Mouse (Mus musculus) forebrain, postnatal 0 days (tissue): ENCODE measurements around the gene Scd1. TPM values are rescaled to one million over a fixed set of nuclear protein-coding genes. Genes with fewer than 3 reads are reported as not detected.

Experiments
- ATAC-seq: fragments of 200-750 bp; cut with Nextera tagmentation; 2 replicates; pipeline ENCODE4 v1.8.0; 2017; ENCODE audit warnings: mild to moderate bottlenecking, moderate library complexity
- DNase-seq: peaks from one replicate; pipeline ENCODE4 v3.0.0-alpha.2; 2015
- H3K27ac ChIP-seq: fragments of 300-500 bp; sonication (generic); 2 replicates; pipeline ENCODE4 v1.5.1; 2014; ENCODE audit warnings: low read depth, mild to moderate bottlenecking, antibody characterized with exemption, low read length, moderate library complexity, mixed read lengths
- H3K27me3 ChIP-seq: fragments of 300-500 bp; sonication (generic); 2 replicates; pipeline ENCODE4 v1.6.1; 2014; ENCODE audit warnings: mild to moderate bottlenecking, low read length, mixed read lengths; ENCODE audit not compliant: insufficient read depth
- H3K36me3 ChIP-seq: fragments of 300-500 bp; sonication (generic); 2 replicates; pipeline ENCODE4 v1.6.1; 2014; ENCODE audit warnings: mild to moderate bottlenecking, moderate library complexity; ENCODE audit not compliant: insufficient read depth
- H3K4me1 ChIP-seq: fragments of 300-500 bp; sonication (generic); 2 replicates; pipeline ENCODE4 v1.6.1; 2014; ENCODE audit warnings: antibody characterized with exemption; ENCODE audit not compliant: insufficient read depth
- H3K4me2 ChIP-seq: fragments of 300-500 bp; sonication (generic); 2 replicates; pipeline ENCODE4 v1.6.1; 2014; ENCODE audit warnings: low read depth, mild to moderate bottlenecking, moderate library complexity
- H3K4me3 ChIP-seq: fragments of 300-500 bp; sonication (generic); 2 replicates; pipeline ENCODE4 v1.5.1; 2014; ENCODE audit warnings: low read depth, low read length, mixed read lengths
- H3K9ac ChIP-seq: fragments of 300-500 bp; sonication (generic); 2 replicates; pipeline ENCODE4 v1.6.1; 2014; ENCODE audit warnings: mild to moderate bottlenecking
- H3K9me3 ChIP-seq: fragments of 300-500 bp; sonication (generic); 2 replicates; pipeline ENCODE4 v1.6.1; 2016; ENCODE audit warnings: low read length
- CTCF ChIP-seq: sonication (generic); IDR thresholded peaks from 2 replicates; pipeline ENCODE4 v1.5.1; 2016; ENCODE audit warnings: antibody characterized with exemption, control low read depth, low read depth
- WGBS: fragments of 180-500 bp; shearing (Covaris S2); extraction: QIAGEN DNeasy Blood & Tissue Kit; methylation state at CpG from one replicate; pipeline ENCODE4 v1.1.7; 2014; 5-methylcytosine and 5-hydroxymethylcytosine counted together
- polyA plus RNA-seq: library from polyadenylated mRNA; unstranded; fragments of >200 nt; fragmentation: Nextera tagmentation; extraction: Ambion mirVana; gene quantifications from 2 replicates; pipeline ENCODE4 v1.2.1, GENCODE M21; 2015
- total RNA-seq: library from RNA; depleted of rRNA; stranded (reverse); fragments of >200 nt; gene quantifications from 2 replicates; pipeline ENCODE4 v1.2.3, GENCODE M21; 2014; rRNA removed

Gene Scd1
- total and polyA plus RNA-seq, 2 experiments from 2014 or later: 8.7 to 41.0 TPM

DNA sequence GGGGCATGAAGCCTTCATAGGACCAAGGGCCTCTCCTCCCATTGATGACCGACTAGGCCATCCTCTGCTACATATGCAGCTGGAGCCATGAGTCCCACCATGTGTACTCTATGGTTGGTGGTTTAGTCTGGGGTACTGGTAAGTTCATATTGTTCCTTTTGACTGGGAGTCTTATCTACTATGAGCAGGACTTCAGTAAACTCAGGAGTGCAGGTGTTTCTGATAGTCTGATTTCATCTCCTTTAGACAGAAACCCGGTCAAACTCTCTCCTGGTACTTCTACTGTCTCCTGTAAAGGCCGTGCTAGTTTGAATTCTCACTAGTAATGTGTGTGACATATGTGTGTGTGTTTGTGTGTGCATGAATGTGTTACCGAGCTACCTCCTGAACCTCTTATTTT lies 41.9 kb downstream of the Scd1 start:
- no peak overlapping the region for H3K27ac ChIP-seq
- ATAC-seq: no peak
- no peaks in the 10 kb centered on the region for H3K27me3 ChIP-seq
- TF ChIP-seq CTCF: no peak
- DNase-seq: no peak
- no peaks in the 10 kb centered on the region for H3K4me1 ChIP-seq
- H3K36me3 ChIP-seq: no peaks in the 10 kb centered on the region
- H3K4me2 ChIP-seq: no peak overlapping the region
- 90% methylated on average over 4 of the region's 4 CpGs for WGBS
- no peak overlapping the region for H3K9ac ChIP-seq
- no peaks in the 10 kb centered on the region for H3K9me3 ChIP-seq
- H3K4me3 ChIP-seq: no peak overlapping the region

DNA sequence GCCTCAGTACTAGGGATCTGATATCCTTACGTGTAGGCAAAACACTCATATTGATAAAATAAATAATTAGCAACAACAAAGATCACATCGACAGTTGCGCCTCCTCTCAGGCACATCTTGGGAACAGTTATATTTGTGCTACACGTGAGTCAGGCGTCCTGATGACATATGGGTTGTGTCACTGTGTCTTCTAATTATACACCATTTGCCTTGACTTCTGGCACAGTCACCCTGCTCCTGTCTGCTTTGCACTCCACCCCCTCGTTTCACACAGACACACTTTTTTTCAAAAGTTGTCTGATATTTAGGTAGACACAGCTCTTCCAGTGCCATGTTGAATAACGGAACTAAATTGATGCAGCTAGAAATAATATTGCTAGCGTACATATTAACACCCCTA lies 43.6 kb downstream of the Scd1 start:
- Histone ChIP-seq H3K4me2 (no peak overlapping the region), H3K4me3 (no peak overlapping the region), H3K9ac (no peak overlapping the region), H3K9me3 (no peaks in the 10 kb centered on the region), H3K27me3 (no peaks in the 10 kb centered on the region), H3K27ac (no peak overlapping the region), H3K4me1 (no peaks in the 10 kb centered on the region), H3K36me3 (no peaks in the 10 kb centered on the region)
- peak; percentile 78 for ATAC-seq
- peak; percentile 20 for DNase-seq
- no peak for TF ChIP-seq CTCF
- 64% methylated on average over 8 of the region's 8 CpGs for WGBS

DNA sequence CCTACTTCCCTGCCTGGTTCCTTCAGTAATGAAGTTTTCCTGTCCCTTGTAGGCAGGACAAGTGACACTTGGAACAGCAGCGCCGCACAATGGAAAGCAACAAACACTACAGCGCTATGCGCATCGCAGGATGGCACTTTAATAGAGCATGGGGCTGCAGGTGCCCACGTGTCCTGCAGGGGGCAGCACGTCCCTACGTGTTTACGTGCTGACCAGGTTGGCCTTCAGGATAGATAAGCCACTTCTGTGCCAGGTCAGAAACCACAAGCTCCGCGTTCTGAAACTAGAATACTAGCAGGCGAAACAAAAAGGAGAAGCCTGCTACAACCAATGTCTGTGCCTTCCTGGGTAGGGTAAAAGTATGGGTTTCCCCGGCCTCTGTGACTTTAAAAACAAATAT lies 44.1 kb downstream of the Scd1 start:
- no peak overlapping the region for H3K9ac ChIP-seq
- TF ChIP-seq CTCF: peak; percentile 93
- no peak overlapping the region for H3K27ac ChIP-seq
- H3K4me2 ChIP-seq: no peak overlapping the region
- no peaks in the 10 kb centered on the region for H3K4me1 ChIP-seq
- H3K9me3 ChIP-seq: no peaks in the 10 kb centered on the region
- ATAC-seq: peak; percentile 51; the same call in 1 of the 2 replicates
- H3K36me3 ChIP-seq: no peaks in the 10 kb centered on the region
- no peak overlapping the region for H3K4me3 ChIP-seq
- 22% methylated on average over 13 of the region's 13 CpGs for WGBS
- H3K27me3 ChIP-seq: no peaks in the 10 kb centered on the region
- DNase-seq: peak; percentile 76

DNA sequence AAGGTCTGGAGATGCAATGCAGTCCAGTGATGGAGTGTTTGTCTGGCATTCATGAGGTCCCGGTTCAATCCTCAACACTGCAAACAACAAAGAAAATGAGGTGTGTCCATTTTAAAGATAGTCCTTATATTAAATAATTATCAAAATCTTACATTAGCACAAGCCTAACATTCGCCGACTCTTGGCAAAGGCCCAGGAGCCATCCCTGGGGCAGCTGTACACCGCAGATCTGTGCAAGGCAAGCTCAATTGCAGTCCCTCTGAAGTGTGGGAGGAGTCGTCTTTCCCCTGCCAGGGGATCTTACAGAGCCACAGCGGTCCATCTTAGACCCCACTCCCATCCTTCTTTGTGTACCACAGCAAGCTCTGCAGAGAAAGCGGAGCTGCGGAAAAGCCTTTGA lies 49.0 kb downstream of the Scd1 start:
- H3K4me3 ChIP-seq: no peak overlapping the region
- H3K4me1 ChIP-seq: no peaks in the 10 kb centered on the region
- no peaks in the 10 kb centered on the region for H3K9me3 ChIP-seq
- ATAC-seq (no peak), DNase-seq (no peak)
- H3K27me3 ChIP-seq: no peaks in the 10 kb centered on the region; the same call in 1 of the 2 replicates
- no peak overlapping the region for H3K27ac ChIP-seq
- no peaks in the 10 kb centered on the region for H3K36me3 ChIP-seq
- H3K4me2 ChIP-seq: no peak overlapping the region
- no peak overlapping the region for H3K9ac ChIP-seq
- WGBS: 31% methylated on average over 8 of the region's 8 CpGs
- no peak for TF ChIP-seq CTCF

DNA sequence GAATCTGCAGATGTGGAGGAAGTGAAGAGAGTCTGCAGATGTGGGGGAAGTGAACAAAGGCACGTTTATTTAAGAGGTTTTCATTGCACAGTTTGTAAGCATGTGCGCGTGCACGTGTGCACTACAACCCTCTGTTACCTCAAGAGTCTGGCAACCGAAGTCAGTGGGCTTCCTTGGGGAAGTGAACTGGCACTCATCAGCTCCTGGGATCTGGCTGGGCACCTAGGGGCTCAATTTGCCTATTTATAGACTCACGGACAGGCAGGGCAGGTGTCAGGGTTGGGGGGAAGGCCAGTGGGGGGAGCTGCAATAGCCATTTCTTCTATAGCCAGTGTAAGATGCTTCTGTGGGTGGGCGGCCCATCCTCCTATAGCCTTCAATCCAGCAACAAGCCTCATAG lies 55.9 kb downstream of the Scd1 start:
- no peak overlapping the region for H3K27ac ChIP-seq
- H3K36me3 ChIP-seq: no peaks in the 10 kb centered on the region
- no peak overlapping the region for H3K4me3 ChIP-seq
- no peak overlapping the region for H3K4me2 ChIP-seq
- no peaks in the 10 kb centered on the region for H3K27me3 ChIP-seq
- WGBS: 86% methylated on average over 7 of the region's 7 CpGs
- DNase-seq: no peak
- no peak for ATAC-seq
- no peaks in the 10 kb centered on the region for H3K4me1 ChIP-seq
- no peaks in the 10 kb centered on the region for H3K9me3 ChIP-seq
- no peak for TF ChIP-seq CTCF
- H3K9ac ChIP-seq: no peak overlapping the region

DNA sequence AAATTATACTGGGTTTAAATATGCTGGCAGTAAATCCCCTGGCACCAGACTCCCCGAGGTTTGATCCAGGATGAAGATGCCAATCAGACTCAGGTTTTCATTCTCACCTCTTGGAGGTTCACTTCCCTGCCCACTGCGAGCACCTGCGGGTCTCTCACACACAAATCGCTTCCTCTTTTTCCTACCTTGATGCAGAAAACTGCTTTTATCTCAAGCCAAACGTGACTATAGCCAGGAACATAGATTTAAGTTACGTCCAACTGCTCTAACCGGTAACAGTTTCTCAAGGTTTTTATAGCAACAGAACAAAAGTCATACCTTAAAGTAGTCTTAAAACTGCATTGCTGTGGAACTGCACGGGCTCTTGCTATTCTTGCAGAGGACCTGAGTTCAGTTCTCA lies 58.0 kb downstream of the Scd1 start:
- no peaks in the 10 kb centered on the region for H3K4me1 ChIP-seq
- TF ChIP-seq CTCF: no peak
- H3K27me3 ChIP-seq: no peaks in the 10 kb centered on the region
- 87% methylated on average over 8 of the region's 8 CpGs for WGBS
- H3K9me3 ChIP-seq: no peaks in the 10 kb centered on the region
- no peak overlapping the region for H3K9ac ChIP-seq
- H3K36me3 ChIP-seq: no peaks in the 10 kb centered on the region
- ATAC-seq (no peak), DNase-seq (no peak)
- H3K27ac ChIP-seq: no peak overlapping the region
- no peak overlapping the region for H3K4me2 ChIP-seq
- H3K4me3 ChIP-seq: no peak overlapping the region

Other genes with a start within 250 kb of the Scd1 start
- gene Pkd2l1, start 215.4 kb downstream of the Scd1 start, total RNA-seq: 0.14 TPM in 1 of 2 replicates, not detected in the other
- gene Pkd2l1, start 215.4 kb downstream of the Scd1 start, polyA plus RNA-seq: 0.05 and 0.06 TPM in 2 replicates
- gene Scd3, start 204.6 kb downstream of the Scd1 start, total RNA-seq: 3.1 and 4.0 TPM in 2 replicates
- 2.7 and 4.5 TPM in 2 replicates for gene Scd3, start 204.6 kb downstream of the Scd1 start, polyA plus RNA-seq
- 540 and 696 TPM in 2 replicates for gene Scd2, start 114.2 kb downstream of the Scd1 start, total RNA-seq
- gene Scd2, start 114.2 kb downstream of the Scd1 start, polyA plus RNA-seq: 162 and 210 TPM in 2 replicates
- gene Scd4, start 74.8 kb downstream of the Scd1 start, total RNA-seq: 0.23 and 0.43 TPM in 2 replicates
- 0.11 and 0.25 TPM in 2 replicates for gene Scd4, start 74.8 kb downstream of the Scd1 start, polyA plus RNA-seq
- 0.54 and 2.1 TPM in 2 replicates for gene Wnt8b, start 85.6 kb upstream of the Scd1 start, total RNA-seq
- gene Wnt8b, start 85.6 kb upstream of the Scd1 start, polyA plus RNA-seq: 0.60 and 1.2 TPM in 2 replicates
- gene Sec31b, start 138.0 kb upstream of the Scd1 start, total RNA-seq: 0.08 and 0.48 TPM in 2 replicates
- gene Sec31b, start 138.0 kb upstream of the Scd1 start, polyA plus RNA-seq: 0.10 and 0.15 TPM in 2 replicates
- gene Gm20538, start 145.0 kb upstream of the Scd1 start, total RNA-seq: not detected in 2 replicates
- gene Gm20538, start 145.0 kb upstream of the Scd1 start, polyA plus RNA-seq: not detected in 2 replicates
- 275 and 424 TPM in 2 replicates for gene Ndufb8, start 147.6 kb upstream of the Scd1 start, total RNA-seq
- 691 and 823 TPM in 2 replicates for gene Ndufb8, start 147.6 kb upstream of the Scd1 start, polyA plus RNA-seq
- 8.2 and 13.6 TPM in 2 replicates for gene Hif1an, start 155.0 kb upstream of the Scd1 start, total RNA-seq
- gene Hif1an, start 155.0 kb upstream of the Scd1 start, polyA plus RNA-seq: 8.1 and 15.6 TPM in 2 replicates